Mouse (Mus musculus) embryo, embryonic 10 days (tissue): ENCODE measurements around the gene Atp5d.

ENCODE experiments used
- DNase-seq: peaks from one replicate; pipeline ENCODE4 v3.0.0-alpha.2; 2015; ENCODE audit warnings: low spot score

Gene Atp5d

DNA sequence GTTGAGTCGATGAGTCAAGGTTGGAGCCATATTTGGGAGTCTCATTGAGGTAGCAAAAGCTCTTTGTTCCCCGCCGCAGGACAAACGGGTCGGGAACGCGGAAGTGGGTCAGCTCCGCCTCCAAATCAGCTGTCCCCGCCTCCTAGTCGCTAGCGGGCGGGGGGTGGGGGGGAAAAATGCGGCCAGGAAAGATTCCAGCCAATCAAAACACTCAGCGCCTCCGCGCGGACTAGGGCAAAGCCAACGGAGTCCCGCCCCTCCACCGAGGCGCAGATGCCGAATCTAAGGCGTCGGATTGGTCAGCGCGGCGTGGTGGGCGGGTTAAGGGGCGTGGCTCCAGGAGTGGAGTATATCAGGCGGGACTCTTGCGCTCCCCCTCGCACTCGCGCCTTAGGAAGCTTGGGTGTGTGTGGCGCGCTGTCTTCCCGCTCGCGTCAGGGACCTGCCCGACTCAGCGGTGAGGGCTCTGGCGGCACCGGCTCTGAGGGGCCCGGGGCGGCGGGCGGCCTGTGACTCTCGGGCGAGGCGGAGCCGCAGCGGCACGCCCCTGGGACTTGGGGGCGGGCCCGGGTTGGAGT, 29.1 kb downstream of the Atp5d start:
- DNase-seq, result peak; percentile 99

GRCm38 (mm10) chr10:80168038-80168661, 29.7 kb downstream of the Atp5d start:
- DNase-seq, result peak; percentile 96

GRCm38 (mm10) chr10:80169070-80169469, 30.6 kb downstream of the Atp5d start:
- no peak for DNase-seq

DNA sequence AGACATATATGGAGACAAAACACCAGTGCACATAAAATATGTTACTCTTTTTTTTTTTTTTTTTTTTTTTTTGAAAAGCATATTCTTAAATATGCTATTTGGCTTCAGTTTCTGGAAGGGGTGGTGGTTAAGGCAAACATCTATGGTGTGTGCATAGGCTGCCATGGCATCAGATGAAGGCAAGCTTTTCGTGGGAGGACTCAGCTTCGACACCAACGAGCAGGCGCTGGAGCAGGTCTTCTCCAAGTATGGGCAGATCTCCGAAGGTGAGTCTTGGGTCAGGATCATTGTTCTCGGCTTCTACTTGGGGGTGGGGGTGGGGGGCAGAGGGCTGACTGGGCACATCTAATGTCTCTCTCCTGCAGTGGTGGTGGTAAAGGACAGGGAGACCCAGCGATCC, 31.2 kb downstream of the Atp5d start:
- DNase-seq, result no peak

DNA sequence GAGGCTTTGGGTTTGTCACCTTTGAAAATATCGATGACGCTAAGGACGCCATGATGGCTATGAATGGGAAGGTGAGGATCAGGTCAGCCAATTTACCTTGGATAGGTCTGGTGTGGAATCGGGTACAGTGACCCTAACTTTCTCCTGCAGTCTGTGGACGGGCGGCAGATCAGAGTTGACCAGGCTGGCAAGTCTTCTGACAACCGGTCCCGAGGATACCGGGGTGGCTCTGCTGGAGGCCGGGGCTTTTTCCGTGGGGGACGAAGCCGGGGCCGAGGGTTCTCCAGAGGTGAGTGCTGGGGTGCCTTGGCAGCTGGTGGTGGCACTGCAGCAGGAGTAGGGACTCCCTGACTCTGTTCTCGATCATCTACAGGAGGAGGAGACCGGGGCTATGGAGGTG, 31.6 kb downstream of the Atp5d start:
- no peak for DNase-seq

GRCm38 (mm10) chr10:80170601-80171021, 32.2 kb downstream of the Atp5d start:
- DNase-seq, result no peak

GRCm38 (mm10) chr10:80171252-80171651, 32.8 kb downstream of the Atp5d start:
- DNase-seq, result no peak

DNA sequence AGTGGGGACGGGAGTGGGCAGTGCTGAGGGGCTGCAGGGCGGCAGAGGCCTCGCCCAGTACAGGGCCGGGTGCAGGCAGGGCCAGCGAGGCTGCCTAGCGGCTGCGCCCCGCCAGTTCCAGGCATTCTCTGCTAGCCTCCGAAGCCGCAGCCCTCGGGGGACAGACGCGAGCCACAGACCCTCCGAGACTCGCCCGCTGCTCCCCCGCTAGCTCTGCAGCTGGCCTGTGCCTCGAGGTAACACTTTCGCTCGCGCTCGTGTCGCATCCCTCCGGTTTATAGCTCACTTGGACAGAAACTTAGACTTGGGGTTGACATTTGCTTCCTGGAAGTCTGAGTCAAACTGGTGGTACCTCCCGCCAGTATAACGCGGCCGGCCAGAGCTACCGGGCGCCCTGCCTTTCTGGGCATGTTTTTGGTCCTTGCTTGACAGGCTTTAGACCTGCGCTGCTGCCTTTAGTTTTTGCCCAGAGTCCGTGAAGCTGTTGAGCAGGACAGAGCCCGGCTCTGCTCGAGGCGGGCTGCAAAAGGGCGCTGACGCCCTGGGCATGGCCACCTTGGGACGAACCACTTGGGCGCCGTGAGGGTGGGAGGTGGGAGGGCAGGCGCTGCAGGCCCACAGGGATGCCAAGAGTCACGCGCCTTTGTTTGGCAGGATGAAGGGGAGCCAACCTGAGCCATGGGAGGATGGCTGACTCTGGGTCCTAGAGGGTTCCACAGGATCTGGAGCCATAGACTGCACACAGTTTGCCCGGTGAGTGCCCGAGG, 33.5 kb downstream of the Atp5d start:
- DNase-seq, result no peak

DNA sequence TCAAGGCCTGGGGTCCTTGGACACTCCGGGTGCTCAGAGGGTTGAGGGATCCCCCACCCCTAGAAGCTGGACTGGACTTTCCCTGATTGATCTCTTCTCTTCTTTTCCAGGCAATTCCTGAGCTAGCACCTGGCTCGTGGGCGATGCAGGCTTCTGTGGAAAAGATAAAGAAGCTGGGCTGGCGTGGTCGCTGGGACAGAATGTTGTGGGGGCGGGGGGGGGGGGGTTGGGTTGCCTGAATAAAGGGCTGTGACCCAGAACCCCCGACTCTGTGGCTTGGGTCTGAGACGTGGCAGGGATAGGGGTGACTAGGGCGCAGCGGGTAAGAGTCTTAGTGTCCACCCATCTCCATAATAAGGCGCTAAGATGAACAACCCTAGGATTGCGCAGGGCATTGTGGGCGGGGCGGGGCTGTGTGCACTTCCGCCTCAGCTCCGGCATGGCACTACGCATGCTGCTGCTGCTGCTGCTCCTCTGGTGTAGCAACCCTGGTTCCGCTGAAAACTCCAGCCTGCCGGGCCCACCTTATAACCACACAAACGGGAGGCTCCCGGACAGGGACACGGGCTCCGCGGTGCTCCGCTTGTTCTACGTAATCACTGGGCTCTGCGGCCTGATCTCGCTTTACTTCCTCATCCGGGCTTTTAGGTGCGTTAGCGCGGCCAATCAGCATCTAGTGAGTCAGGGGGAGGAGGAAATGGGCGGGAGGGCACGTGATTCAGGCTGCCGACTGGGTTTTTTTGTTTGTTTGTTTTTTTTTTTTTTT, 34.3 kb downstream of the Atp5d start, which contains the start of gene 1600002K03Rik:
1600002K03Rik (plus strand) TSS at position 418 of the 766 bp plus-strand sequence.
- DNase-seq, result peak; percentile 92

- no peak for DNase-seq
These were observed 34.9 kb downstream of the Atp5d start for GRCm38 (mm10) chr10:80173358-80173757.

- DNase-seq, result no peak
These were observed 35.7 kb downstream of the Atp5d start for GRCm38 (mm10) chr10:80173955-80174640.

- DNase-seq, result peak; percentile 73
These were observed 36.3 kb downstream of the Atp5d start for GRCm38 (mm10) chr10:80174705-80175104.

DNA sequence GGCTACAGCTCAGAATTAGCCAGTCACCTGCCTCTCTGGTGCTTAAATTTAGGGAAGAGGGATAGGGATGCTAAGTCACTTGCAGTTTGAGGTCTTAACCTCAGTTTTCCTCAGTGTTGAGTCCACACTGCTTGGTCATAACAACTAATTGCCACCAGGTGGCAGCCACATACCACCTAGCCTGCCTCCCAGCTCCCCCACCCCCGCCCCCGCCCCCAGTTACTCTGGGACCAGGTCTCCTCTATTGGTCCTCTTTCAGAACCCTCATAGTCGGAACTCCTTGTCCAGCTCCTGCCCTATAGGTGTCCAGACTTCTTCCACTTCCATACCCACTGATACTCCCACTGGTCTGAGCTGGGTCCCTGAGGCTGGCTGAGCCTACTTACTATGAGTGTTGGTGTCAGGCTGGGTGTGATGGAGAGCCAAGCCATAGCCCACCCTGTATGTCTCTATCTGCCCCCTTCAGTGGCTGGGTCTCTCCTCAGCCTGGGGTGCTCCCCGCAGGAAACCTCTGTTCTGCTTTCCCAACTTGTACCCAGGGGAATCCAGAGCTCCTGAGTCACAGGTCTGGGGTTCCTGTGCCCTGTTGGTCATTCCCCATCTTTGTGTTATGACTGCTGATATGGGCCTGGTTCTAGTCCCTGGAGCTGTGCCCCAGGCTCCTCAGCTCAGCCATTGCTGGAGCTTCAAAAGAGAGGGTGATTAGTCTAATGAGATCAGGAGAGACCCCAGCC, 37.3 kb downstream of the Atp5d start:
- peak; percentile 76 for DNase-seq

- no peak for DNase-seq
These were observed 37.9 kb downstream of the Atp5d start for GRCm38 (mm10) chr10:80176270-80176834.

- DNase-seq, result no peak
These were observed 39.2 kb downstream of the Atp5d start for GRCm38 (mm10) chr10:80177441-80178279.

DNA sequence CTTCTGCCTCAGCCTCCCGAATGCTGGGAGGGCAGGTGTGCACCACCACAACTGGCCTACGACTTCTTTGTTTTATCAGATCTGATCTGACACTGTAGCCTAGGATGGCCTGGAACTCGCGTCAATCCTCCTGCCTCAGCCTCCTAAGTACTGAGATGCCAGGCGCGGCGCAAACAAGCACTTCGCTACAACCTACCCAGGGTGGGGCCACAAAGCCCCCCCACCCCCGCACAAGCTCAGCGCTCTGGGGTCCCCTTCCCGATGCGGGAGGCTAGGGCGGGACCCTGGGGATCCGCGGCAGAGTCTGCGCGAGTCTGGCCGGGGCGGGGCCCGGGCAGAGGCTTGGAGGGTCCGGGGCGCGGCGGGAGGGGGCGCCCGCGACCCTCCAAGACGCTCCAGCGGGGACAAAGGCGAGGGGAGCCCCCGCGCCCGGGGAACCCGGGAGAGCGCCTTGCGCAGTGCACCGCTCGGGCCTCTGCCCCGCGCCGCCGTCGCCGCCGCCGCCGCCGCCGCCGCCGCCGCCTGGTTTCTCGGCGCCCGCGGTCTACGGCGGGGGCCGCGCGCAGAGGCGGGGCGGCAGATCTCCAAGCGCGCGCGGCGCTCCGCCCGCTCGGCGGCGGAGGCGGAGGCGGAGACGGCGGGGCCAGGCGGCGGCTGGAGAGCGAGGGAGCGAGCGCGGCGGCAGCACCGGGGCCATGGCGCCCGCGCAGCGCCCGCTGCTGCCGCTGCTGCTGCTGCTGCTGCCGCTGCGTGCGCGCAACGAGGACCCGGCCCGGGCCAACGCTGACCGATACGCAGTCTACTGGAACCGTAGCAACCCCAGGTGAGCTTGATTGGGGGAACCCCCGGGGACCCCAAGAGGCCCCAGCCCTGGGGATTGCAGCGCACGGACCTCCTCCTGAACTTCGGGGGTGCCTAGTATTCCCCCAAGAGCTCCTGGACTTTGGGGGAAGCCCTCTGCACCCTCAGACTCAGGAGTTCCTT, 40.9 kb downstream of the Atp5d start, which contains the start of gene Efna2:
Efna2 (plus strand) TSS at position 415 of the 984 bp plus-strand sequence.
- DNase-seq, result peak; percentile 54

DNA sequence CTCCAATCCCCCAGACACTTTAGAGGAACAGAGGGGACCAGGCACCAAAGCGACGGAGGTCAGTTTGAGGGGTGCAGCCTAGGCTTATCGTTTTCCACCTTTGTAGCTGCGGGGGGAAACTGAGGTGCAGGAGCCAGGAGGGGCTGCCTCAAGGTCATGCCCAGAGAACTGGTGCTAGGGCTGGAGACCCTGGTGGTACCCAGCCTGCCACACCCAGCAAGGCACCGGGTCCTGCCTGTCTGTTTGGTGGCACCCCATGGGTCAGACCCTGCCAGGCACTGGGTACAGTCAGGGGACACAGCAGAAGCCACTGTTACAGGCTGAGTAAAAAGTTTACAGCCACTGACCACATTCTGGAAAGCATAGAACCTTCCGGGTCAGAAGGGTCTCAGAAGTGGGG, 41.9 kb downstream of the Atp5d start:
- no peak for DNase-seq

- DNase-seq, result no peak
These were observed 42.4 kb downstream of the Atp5d start for GRCm38 (mm10) chr10:80180823-80181222.
